Mouse (Mus musculus): ENCODE data around the gene Grm5. TPM values are rescaled to one million over a fixed set of nuclear protein-coding genes. Genes with fewer than 3 reads are reported as not detected.

The Grm5 gene
- polyA plus RNA-seq, 1 experiment from 2014 or later: not detected

GRCm38 (mm10) chr7:88159542-88160241, 575.7 kb downstream of the Grm5 start:
- Histone ChIP-seq H3K4me2 (ENCODE audit: low read length) (no peak overlapping the region), H3K36me3 (ENCODE audit: control insufficient read depth, insufficient read depth, low read length) (no peaks in the 10 kb centered on the region), H3K4me3 (ENCODE audit: low read depth, low read length) (no peak overlapping the region), H3K9ac (ENCODE audit: low read length) (no peak overlapping the region), H3K27me3 (replicated peaks; ENCODE audit: control insufficient read depth, insufficient read depth, low read length) (no peaks in the 10 kb centered on the region), H3K9me3 (ENCODE audit: control insufficient read depth, low read length) (no peaks in the 10 kb centered on the region), H3K27ac (ENCODE audit: low read depth) (no peak overlapping the region), H3K4me1 (replicated peaks; ENCODE audit: control insufficient read depth, insufficient read depth, low read length) (no peaks in the 10 kb centered on the region)
- DNase-seq (ENCODE audit: low spot score): no peak
- no peak for ATAC-seq (replicated peaks; ENCODE audit: low FRiP score, low TSS enrichment, low read depth)
- 78% methylated on average over 1 of the region's 1 CpGs for WGBS

GRCm38 (mm10) chr7:88161586-88161985, 577.6 kb downstream of the Grm5 start:
- no peak overlapping the region for H3K4me2 ChIP-seq (ENCODE audit: low read length)

More at GRCm38 (mm10) chr7:88161586-88161985, 577.6 kb downstream of the Grm5 start:
- H3K9ac ChIP-seq (ENCODE audit: low read length): no peak overlapping the region
- no peaks in the 10 kb centered on the region for H3K27me3 ChIP-seq (replicated peaks; ENCODE audit: control insufficient read depth, insufficient read depth, low read length)
- no peak overlapping the region for H3K27ac ChIP-seq (ENCODE audit: low read depth)
- WGBS: 92% methylated on average over 2 of the region's 2 CpGs
- H3K4me3 ChIP-seq (ENCODE audit: low read depth, low read length): no peak overlapping the region
- ATAC-seq (replicated peaks; ENCODE audit: low FRiP score, low TSS enrichment, low read depth): no peak
- H3K9me3 ChIP-seq (ENCODE audit: control insufficient read depth, low read length): no peaks in the 10 kb centered on the region
- H3K4me1 ChIP-seq (replicated peaks; ENCODE audit: control insufficient read depth, insufficient read depth, low read length): no peaks in the 10 kb centered on the region
- DNase-seq (ENCODE audit: low spot score): no peak
- no peaks in the 10 kb centered on the region for H3K36me3 ChIP-seq (ENCODE audit: control insufficient read depth, insufficient read depth, low read length)

Other genes with a start within 250 kb of the Grm5 start
- gene Tyr, start 90.7 kb upstream of the Grm5 start, polyA plus RNA-seq (2014; fragmentation: Nextera tagmentation; extraction: Ambion mirVana): 0.13 TPM in 1 of 2 replicates, not detected in the other

Data from intestine, embryonic 14.5 days (tissue).